Mouse (Mus musculus) G1E (cell line): ENCODE results near the gene Cpne7.

ENCODE experiments used
- CTCF ChIP-seq: IDR thresholded peaks from 2 replicates; pipeline ENCODE4 v1.5.1; 2012; ENCODE audit warnings: low read depth, low read length, inconsistent platforms, mixed read lengths
- GATA1 ChIP-seq: IDR thresholded peaks from 2 replicates; pipeline ENCODE4 v1.6.1; 2012; ENCODE audit warnings: borderline replicate concordance, low read length, inconsistent platforms, mixed read lengths

DNA sequence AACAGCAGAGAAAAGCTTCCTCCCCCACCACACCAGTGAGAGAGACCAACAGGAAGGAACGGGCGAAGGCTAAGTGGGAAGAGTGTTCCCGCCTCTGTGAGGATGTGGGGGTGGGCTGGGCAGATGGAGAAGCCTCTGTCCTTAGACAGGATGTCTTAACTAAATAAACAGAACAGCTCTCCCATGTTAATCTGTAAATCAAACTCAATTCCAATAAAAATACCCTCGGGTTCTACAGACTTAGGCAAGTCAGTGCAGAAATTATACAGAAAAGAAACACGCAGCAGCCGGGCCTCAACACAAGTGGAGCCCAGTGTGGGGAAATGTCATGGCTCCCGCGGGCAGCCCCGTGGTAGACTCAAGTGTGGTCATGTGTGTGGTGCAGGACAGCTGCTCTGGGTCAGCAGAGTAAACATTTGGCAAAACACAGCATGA is 33.6 kb downstream of the Cpne7 start:
- TF ChIP-seq CTCF, result no peak
- TF ChIP-seq GATA1, result no peak
